8 mouse cellular contexts compared by ENCODE assay signal in genomic region chr14:54463108-54463958, GRCm38 (mm10). TPM values are rescaled to one million over a fixed set of nuclear protein-coding genes. Genes with fewer than 3 reads are reported as not detected.
DNase-seq lines count a peak whose midpoint lies in the region; ATAC-seq and TF ChIP-seq lines count a peak whose summit lies in the region.

No protein-coding gene starts in this region.

- H3K4me3 ChIP-seq in lung, embryonic 16.5 days (ENCODE audit: low read length) = peak overlapping the region; percentile 91
- peak overlapping the region; percentile 75 for H3K4me3 ChIP-seq in embryonic fibroblast, embryonic 13.5 days (ENCODE audit: insufficient read depth, low read length)
- peak overlapping the region; percentile 83 for H3K4me3 ChIP-seq in limb, embryonic 12.5 days (replicated peaks)

- DNase-seq in lung, postnatal 36 days = no peak
- no peak for DNase-seq in urinary bladder, postnatal 14 days (ENCODE audit: low spot score)
- no peak for DNase-seq in embryo, embryonic 11 days
- DNase-seq in frontal cortex, postnatal 10 days (ENCODE audit: low spot score in 2 of 2) = no peak

- peak overlapping the region; percentile 91 for H3K27ac ChIP-seq in lung, embryonic 16.5 days (ENCODE audit: low read length)
- H3K27ac ChIP-seq in embryonic fibroblast, embryonic 13.5 days (ENCODE audit: insufficient read depth, low read length) = peak overlapping the region; percentile 30
- H3K27ac ChIP-seq in limb, embryonic 12.5 days = no peak overlapping the region

- H3K4me2 ChIP-seq in lung, embryonic 16.5 days (ENCODE audit: low read depth, low read length) = peak overlapping the region; percentile 80
- H3K4me2 ChIP-seq in limb, embryonic 12.5 days = peak overlapping the region; percentile 82

- no peaks in the 10 kb centered on the region for H3K27me3 ChIP-seq in lung, embryonic 16.5 days (ENCODE audit: control insufficient read depth, insufficient read depth, low read depth, low read length)
- H3K27me3 ChIP-seq in limb, embryonic 12.5 days = no peaks in the 10 kb centered on the region

- H3K36me3 ChIP-seq in lung, embryonic 16.5 days (ENCODE audit: control insufficient read depth, insufficient read depth, low read length) = no peaks in the 10 kb centered on the region; the same call in 1 of the 2 replicates
- H3K36me3 ChIP-seq in limb, embryonic 12.5 days = peaks cover 14% of the 10 kb centered on the region

- TF ChIP-seq POLR2A in embryonic fibroblast, embryonic 13.5 days (IDR thresholded peaks at IDR 0.05; ENCODE audit: low read depth, low read length) = no peak

- 12% methylated on average over 12 of the region's 12 CpGs for WGBS in lung, embryonic 16.5 days
- WGBS in limb, embryonic 12.5 days = 13% methylated on average over 12 of the region's 12 CpGs

- H3K4me1 ChIP-seq in lung, embryonic 16.5 days (replicated peaks; ENCODE audit: control insufficient read depth, insufficient read depth, low read length) = peaks cover 8% of the 10 kb centered on the region
- H3K4me1 ChIP-seq in embryonic fibroblast, embryonic 13.5 days (ENCODE audit: control insufficient read depth, insufficient read depth, low read length) = no peaks in the 10 kb centered on the region
- no peaks in the 10 kb centered on the region; the same call in 1 of the 2 replicates for H3K4me1 ChIP-seq in limb, embryonic 12.5 days (replicated peaks)

- ATAC-seq in lung, embryonic 16.5 days (ENCODE audit: low read depth) = peak; percentile 32
- ATAC-seq in limb, embryonic 12.5 days (ENCODE audit: insufficient number of reproducible peaks, insufficient read depth, low FRiP score, low TSS enrichment, low read depth) = peak; percentile 22; the same call in 1 of the 2 replicates
- peak; percentile 39 for ATAC-seq in neutrophil, adult 5-6 weeks (ENCODE audit: extremely low read depth, insufficient number of reproducible peaks, low FRiP score, poor library complexity, severe bottlenecking)

- TF ChIP-seq CTCF in embryonic fibroblast, embryonic 13.5 days (IDR thresholded peaks at IDR 0.05; ENCODE audit: borderline replicate concordance, insufficient read depth, low read length) = no peak

- H3K9me3 ChIP-seq in lung, embryonic 16.5 days (ENCODE audit: control insufficient read depth, low read length) = no peaks in the 10 kb centered on the region
- H3K9me3 ChIP-seq in limb, embryonic 12.5 days = no peaks in the 10 kb centered on the region

- peak overlapping the region; percentile 89 for H3K9ac ChIP-seq in lung, embryonic 16.5 days (ENCODE audit: low read length)
- peak overlapping the region; percentile 71; the same call in 1 of the 2 replicates for H3K9ac ChIP-seq in limb, embryonic 12.5 days (replicated peaks)

RNA-seq across cellular contexts. Expression of gene Lrp10, which starts 0.6 kb away (rescaled TPM):
- 61.9 and 64.2 TPM in 2 replicates for polyA plus RNA-seq in lung, embryonic 16.5 days (2015; fragmentation: Nextera tagmentation; extraction: Ambion mirVana)
- 85.6 and 98.2 TPM in 2 replicates for polyA plus RNA-seq in embryonic fibroblast, embryonic 13.5 days (2011; ENCODE audit: insufficient read length, low read depth, missing spikeins)
- 28.3 and 28.7 TPM in 2 replicates for polyA plus RNA-seq in limb, embryonic 12.5 days (2016; fragmentation: Nextera tagmentation; extraction: Ambion mirVana)
- total RNA-seq in neutrophil, adult 5-6 weeks (2017) = 69.1 and 100 TPM in 2 replicates

RNA-seq across cellular contexts. Expression of gene Rem2, which starts 12.6 kb away (rescaled TPM):
- 19.6 and 22.4 TPM in 2 replicates for polyA plus RNA-seq in lung, embryonic 16.5 days (2015; fragmentation: Nextera tagmentation; extraction: Ambion mirVana)
- polyA plus RNA-seq in embryonic fibroblast, embryonic 13.5 days (2011; ENCODE audit: insufficient read length, low read depth, missing spikeins) = 0.94 TPM in 1 of 2 replicates, not detected in the other
- polyA plus RNA-seq in limb, embryonic 12.5 days (2016; fragmentation: Nextera tagmentation; extraction: Ambion mirVana) = 4.3 and 5.0 TPM in 2 replicates
- 0.61 and 0.93 TPM in 2 replicates for total RNA-seq in neutrophil, adult 5-6 weeks (2017)

RNA-seq across cellular contexts. Expression of gene Mmp14, which starts 31.9 kb away (rescaled TPM):
- polyA plus RNA-seq in lung, embryonic 16.5 days (2015; fragmentation: Nextera tagmentation; extraction: Ambion mirVana) = 176 and 183 TPM in 2 replicates
- 618 and 779 TPM in 2 replicates for polyA plus RNA-seq in embryonic fibroblast, embryonic 13.5 days (2011; ENCODE audit: insufficient read length, low read depth, missing spikeins)
- polyA plus RNA-seq in limb, embryonic 12.5 days (2016; fragmentation: Nextera tagmentation; extraction: Ambion mirVana) = 149 and 176 TPM in 2 replicates
- total RNA-seq in neutrophil, adult 5-6 weeks (2017) = 0.58 and 2.6 TPM in 2 replicates

RNA-seq across cellular contexts. Expression of gene Mrpl52, which starts 36.6 kb away (rescaled TPM):
- 258 and 287 TPM in 2 replicates for polyA plus RNA-seq in lung, embryonic 16.5 days (2015; fragmentation: Nextera tagmentation; extraction: Ambion mirVana)
- polyA plus RNA-seq in embryonic fibroblast, embryonic 13.5 days (2011; ENCODE audit: insufficient read length, low read depth, missing spikeins) = 138 and 143 TPM in 2 replicates
- polyA plus RNA-seq in limb, embryonic 12.5 days (2016; fragmentation: Nextera tagmentation; extraction: Ambion mirVana) = 259 and 277 TPM in 2 replicates
- 31.8 and 33.4 TPM in 2 replicates for total RNA-seq in neutrophil, adult 5-6 weeks (2017)

RNA-seq across cellular contexts. Expression of gene Slc7a7, which starts 45.8 kb away (rescaled TPM):
- polyA plus RNA-seq in lung, embryonic 16.5 days (2015; fragmentation: Nextera tagmentation; extraction: Ambion mirVana) = 14.2 and 17.0 TPM in 2 replicates
- 6.9 and 7.0 TPM in 2 replicates for polyA plus RNA-seq in embryonic fibroblast, embryonic 13.5 days (2011; ENCODE audit: insufficient read length, low read depth, missing spikeins)
- 3.3 and 5.1 TPM in 2 replicates for polyA plus RNA-seq in limb, embryonic 12.5 days (2016; fragmentation: Nextera tagmentation; extraction: Ambion mirVana)
- 2.8 and 7.4 TPM in 2 replicates for total RNA-seq in neutrophil, adult 5-6 weeks (2017)
